Mouse (Mus musculus) gastrocnemius, adult 2 months (tissue): ENCODE measurements around the gene Wnt7b. TPM values are rescaled to one million over a fixed set of nuclear protein-coding genes. Genes with fewer than 3 reads are reported as not detected.

Experiments used
- DNase-seq: peaks from one replicate; pipeline ENCODE4 v3.0.0; 2022
- H3K27ac ChIP-seq: fragments of 200-600 bp; 2 replicates; pipeline ENCODE4 v1.8.1; 2022; ENCODE audit warnings: mild to moderate bottlenecking
- H3K4me3 ChIP-seq: fragments of 200-600 bp; 2 replicates; pipeline ENCODE4 v1.8.1; 2022; ENCODE audit warnings: mild to moderate bottlenecking, moderate library complexity
- CTCF ChIP-seq: fragments of 200-600 bp; IDR thresholded peaks from 2 replicates; pipeline ENCODE4 v1.8.1; 2022; ENCODE audit warnings: antibody characterized with exemption, mild to moderate bottlenecking, moderate library complexity
- intact Hi-C: fragments of 180-260 bp; cut with DNase I; formaldehyde crosslinking; loops from one replicate; pipeline ENCODE4 v1.15.1; 2025
- total RNA-seq, 2 experiments: library from RNA; stranded (reverse); gene quantifications; 2 replicates each; pipeline ENCODE4 v1.2.3; 2021

Gene Wnt7b
- total RNA-seq, 2 experiments from 2014 or later = not detected

- no peak for DNase-seq
- H3K27ac ChIP-seq = no peak overlapping the region
- intact Hi-C loops = no loop called here
- no peak overlapping the region for H3K4me3 ChIP-seq
- no peak for TF ChIP-seq CTCF
These were observed 62.8 kb downstream of the Wnt7b start for GRCm38 (mm10) chr15:85519438-85519837.

- Histone ChIP-seq H3K27ac (no peak overlapping the region), H3K4me3 (no peak overlapping the region)
- DNase-seq = peak; percentile 15
- intact Hi-C loops = no loop called here
- TF ChIP-seq CTCF = no peak
These were observed 74.8 kb downstream of the Wnt7b start for GRCm38 (mm10) chr15:85507370-85508014.

- DNase-seq = peak; percentile 10
- no peak for TF ChIP-seq CTCF
These were observed 75.6 kb downstream of the Wnt7b start for GRCm38 (mm10) chr15:85506680-85507079.

GRCm38 (mm10) chr15:85505118-85505925 lies 77.0 kb downstream of the Wnt7b start:
- peak overlapping the region; percentile 63 for H3K4me3 ChIP-seq
- peak; percentile 92 for DNase-seq
- peak; percentile 17; the same call in 1 of the 2 replicates for TF ChIP-seq CTCF
- H3K27ac ChIP-seq = peak overlapping the region; percentile 82
- intact Hi-C loops = no loop called here

More at GRCm38 (mm10) chr15:85506680-85507079, 75.6 kb downstream of the Wnt7b start:
- intact Hi-C loops = no loop called here
- Histone ChIP-seq H3K4me3 (no peak overlapping the region), H3K27ac (no peak overlapping the region)

DNA sequence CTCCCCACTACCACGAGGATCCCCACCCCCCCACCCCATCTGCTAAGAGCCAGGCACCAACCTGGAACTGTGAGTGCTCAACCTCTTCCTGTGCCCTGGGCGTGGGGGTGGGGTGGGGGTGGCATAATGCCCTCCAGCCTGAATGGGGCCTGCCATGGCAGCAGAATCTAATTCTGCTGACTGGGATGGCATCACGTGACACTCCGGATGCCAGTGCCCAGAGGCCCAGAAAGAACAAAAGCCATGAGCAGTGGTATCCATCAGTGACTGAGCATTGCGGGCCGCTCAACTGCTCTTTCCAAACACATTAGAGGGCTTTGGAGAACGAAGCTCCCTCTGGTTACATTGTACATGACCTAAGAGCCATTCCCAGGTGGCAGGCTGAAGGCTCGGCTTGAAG lies 79.1 kb downstream of the Wnt7b start, which contains the start of gene 7530416G11Rik:
7530416G11Rik (minus strand) TSS at position 101 of the 400 bp plus-strand sequence.
- Histone ChIP-seq H3K4me3 (no peak within 1 kb of the TSS), H3K27ac (no peak within 1 kb of the TSS)
- TF ChIP-seq CTCF = no peak
- no peak for DNase-seq
- intact Hi-C loops = no loop called here

DNA sequence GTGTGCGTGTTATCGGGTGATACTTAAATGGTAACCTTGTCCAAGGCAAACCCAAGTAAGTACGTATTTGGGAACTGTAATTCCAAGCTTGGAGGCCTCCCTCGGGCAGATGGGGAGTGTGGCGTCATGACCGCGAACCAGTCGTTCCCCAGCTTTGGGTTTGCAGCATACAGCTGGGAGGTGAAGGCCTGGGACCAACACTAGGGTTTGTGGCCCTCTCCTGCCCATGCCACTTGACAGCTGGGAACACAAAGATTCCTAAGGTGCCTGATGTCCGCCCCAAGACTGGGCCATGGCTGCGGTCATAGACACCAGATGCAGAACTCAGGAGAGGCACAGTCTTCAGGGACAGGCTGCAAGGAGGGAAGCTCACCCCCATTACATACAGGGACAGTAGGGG lies 82.0 kb downstream of the Wnt7b start:
- no peak for TF ChIP-seq CTCF
- intact Hi-C loops = no loop called here
- Histone ChIP-seq H3K27ac (no peak overlapping the region), H3K4me3 (no peak overlapping the region)
- no peak for DNase-seq

DNA sequence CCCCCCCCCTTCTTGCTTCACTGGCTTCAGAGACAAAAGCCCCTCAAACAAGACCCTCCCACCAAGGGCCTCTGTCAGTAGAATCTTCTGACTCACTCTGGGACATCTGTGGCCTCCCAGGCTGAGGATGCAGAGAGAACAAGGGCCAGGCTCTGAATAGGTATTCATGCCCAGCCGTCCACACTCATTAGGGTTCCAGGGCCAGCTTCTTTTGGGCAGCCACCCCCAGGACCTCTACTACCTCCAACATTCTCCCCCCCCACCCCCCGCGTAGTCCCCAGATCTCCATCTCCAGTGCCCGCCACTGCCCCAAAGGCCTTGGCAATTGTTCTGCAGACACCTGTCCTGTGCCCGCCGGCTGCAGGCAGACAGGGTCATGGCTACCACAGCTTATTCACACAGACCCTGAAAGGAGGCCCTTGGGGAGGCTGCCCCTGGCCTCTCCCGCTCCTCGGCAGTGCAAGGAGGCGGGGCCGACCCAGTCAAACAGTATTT lies 84.2 kb downstream of the Wnt7b start:
- no peak for DNase-seq
- H3K27ac ChIP-seq = no peak overlapping the region
- TF ChIP-seq CTCF = no peak
- intact Hi-C loops = no loop called here
- H3K4me3 ChIP-seq = no peak overlapping the region

GRCm38 (mm10) chr15:85497548-85497947 lies 84.7 kb downstream of the Wnt7b start:
- TF ChIP-seq CTCF = no peak
- no peak overlapping the region for H3K27ac ChIP-seq
- no peak overlapping the region for H3K4me3 ChIP-seq
- intact Hi-C loops = no loop called here
- DNase-seq = no peak

DNA sequence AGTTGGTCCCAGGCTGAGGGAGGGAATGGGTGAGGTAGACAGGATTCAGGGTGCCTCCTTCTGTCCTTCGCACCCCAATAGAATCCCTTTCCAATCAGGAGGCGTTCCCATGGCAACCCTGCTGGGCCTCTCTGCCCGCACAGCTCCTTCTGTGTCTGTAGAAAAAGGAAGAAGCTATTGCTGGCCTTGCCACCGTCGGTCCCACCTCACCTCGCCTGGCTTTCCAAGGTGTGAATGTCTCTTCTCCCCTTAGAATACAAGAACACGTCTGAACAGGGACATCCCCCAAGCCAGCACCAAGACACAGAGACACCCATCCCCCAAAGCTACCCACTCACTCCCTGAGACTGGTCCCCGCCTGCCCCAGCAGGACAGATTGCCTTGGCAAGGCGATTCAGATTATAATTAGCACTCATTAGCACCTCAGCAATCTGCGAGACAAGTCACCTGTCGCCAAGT lies 88.1 kb downstream of the Wnt7b start:
- Histone ChIP-seq H3K4me3 (no peak overlapping the region), H3K27ac (no peak overlapping the region)
- TF ChIP-seq CTCF = no peak
- intact Hi-C loops = no loop called here
- no peak for DNase-seq

GRCm38 (mm10) chr15:85489751-85490150 lies 92.5 kb downstream of the Wnt7b start:
- DNase-seq = no peak
- no peak overlapping the region for H3K4me3 ChIP-seq
- TF ChIP-seq CTCF = no peak
- no peak overlapping the region for H3K27ac ChIP-seq
- intact Hi-C loops = no loop called here

GRCm38 (mm10) chr15:85488900-85489299 lies 93.4 kb downstream of the Wnt7b start:
- H3K27ac ChIP-seq = no peak overlapping the region
- no peak for TF ChIP-seq CTCF
- intact Hi-C loops = no loop called here
- no peak overlapping the region for H3K4me3 ChIP-seq
- no peak for DNase-seq

Other genes with a start within 250 kb of the Wnt7b start
- gene Atxn10, start 246.2 kb downstream of the Wnt7b start, total RNA-seq = 10 to 100 TPM; 26.6 to 38.8 TPM
- not detected for gene 7530416G11Rik, start 79.2 kb downstream of the Wnt7b start, total RNA-seq
- gene Ppara, start 152.5 kb upstream of the Wnt7b start, total RNA-seq = 10 to 100 TPM; 15.4 to 47.2 TPM
- gene Cdpf1, start 229.2 kb upstream of the Wnt7b start, total RNA-seq = 10 to 100 TPM; 44.7 to 57.0 TPM
- gene Pkdrej, start 239.3 kb upstream of the Wnt7b start, total RNA-seq = under 1 TPM; 0.15 to 0.67 TPM
- gene Ttc38, start 249.8 kb upstream of the Wnt7b start, total RNA-seq = 1 to 10 TPM; 3.4 to 6.0 TPM